Mouse (Mus musculus) kidney, adult 9 months (tissue): ENCODE data around the gene Bpifb9a.
A peak's percentile ranks its signal among the peaks of the same experiment; 100 is the strongest.
"Not testable (repeated sequence)": the region's sequence is repeated elsewhere in the genome, so short reads cannot be mapped to it uniquely, and the experiment has no call there.

ENCODE experiments used
- DNase-seq: peaks from one replicate; pipeline ENCODE4 v3.0.0; 2022

Gene Bpifb9a

GRCm38 (mm10) chr2:154257554-154257953, at the start of gene Bpifb9a:
Gene Bpifb9a (plus strand): TSS chr2:154257854.
- DNase-seq = not testable (repeated sequence)

DNA sequence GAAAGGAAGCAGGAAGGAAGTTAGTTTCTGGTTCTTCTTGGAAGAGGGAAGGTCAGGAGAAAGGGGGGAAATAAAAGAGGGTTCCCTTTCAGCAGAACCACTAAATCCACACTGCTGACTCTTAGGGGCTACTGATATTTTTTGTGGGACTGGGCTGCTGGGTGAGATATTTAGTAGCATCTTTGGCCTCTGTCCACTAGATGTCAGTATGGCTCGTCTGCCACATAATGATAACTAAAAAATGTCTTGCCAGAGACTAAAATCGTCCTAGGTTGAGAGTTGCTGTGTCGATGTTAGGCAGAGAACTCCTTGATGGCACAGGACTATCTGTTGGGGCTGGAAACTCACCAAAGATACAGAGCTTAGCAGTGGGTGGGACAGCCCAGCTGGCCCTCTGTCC, 48.5 kb upstream of the Bpifb9a start:
- peak; percentile 6 for DNase-seq

GRCm38 (mm10) chr2:154211121-154211520, 46.5 kb upstream of the Bpifb9a start:
- DNase-seq = no peak

GRCm38 (mm10) chr2:154211881-154212280, 45.8 kb upstream of the Bpifb9a start:
- no peak for DNase-seq

GRCm38 (mm10) chr2:154215191-154215590, 42.5 kb upstream of the Bpifb9a start:
- peak; percentile 65 for DNase-seq

DNA sequence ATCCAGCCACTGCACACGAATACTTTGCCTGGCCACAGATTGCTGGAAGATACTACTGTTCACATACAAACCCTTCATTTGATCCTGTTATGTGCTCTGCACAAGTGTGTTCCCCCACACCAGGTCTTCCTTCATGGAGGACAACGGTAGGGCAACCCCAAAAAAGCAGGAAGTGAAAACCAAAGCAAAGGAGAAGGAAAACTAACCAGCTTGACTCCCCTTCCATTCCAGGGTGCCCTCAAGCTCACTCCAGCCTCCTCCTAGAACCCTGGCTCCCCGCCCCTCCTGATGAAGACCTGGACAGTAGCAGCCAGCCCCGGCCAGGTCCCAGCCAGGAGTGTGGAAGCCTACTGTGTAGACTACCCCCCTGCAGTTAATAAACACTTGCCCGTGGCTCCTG, 37.7 kb upstream of the Bpifb9a start:
- DNase-seq = no peak

DNA sequence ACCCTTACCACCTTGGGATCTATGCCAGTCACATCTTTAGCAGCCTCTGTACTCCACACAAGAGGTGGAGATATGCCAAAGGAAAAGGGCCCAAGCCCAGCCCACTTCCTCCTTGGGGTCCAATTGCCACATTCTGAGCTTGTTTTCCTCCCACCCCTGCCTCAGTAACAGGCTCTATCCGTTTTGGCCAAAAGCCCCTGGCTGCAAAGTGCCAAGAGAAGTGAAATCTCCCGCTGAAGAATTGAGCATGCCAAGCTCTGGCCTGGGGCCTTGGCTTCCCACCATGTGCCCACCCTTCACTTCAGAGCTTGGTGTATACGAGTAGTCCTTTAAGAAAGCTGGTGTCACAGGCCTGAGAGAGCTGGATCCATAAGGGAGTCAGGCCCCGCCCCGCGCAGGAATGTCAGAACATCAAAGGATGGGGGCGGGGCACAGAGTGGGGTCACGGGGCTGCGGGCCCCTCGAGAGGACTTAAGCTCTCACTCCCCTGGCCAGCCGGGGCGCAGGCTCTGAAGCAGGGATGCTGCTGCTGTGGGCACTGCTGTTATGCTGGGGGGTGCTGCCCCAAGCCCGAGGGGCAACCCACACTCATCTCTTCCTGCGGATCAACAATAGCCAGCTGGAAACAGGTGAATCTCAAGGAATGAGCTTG, 34.3 kb upstream of the Bpifb9a start, which contains the start of gene Bpifb5:
Gene Bpifb5 (plus strand): TSS at position 478 of the 652 bp plus-strand sequence.
- peak; percentile 17 for DNase-seq

- no peak for DNase-seq
These were observed 33.8 kb upstream of the Bpifb9a start for GRCm38 (mm10) chr2:154223917-154224273.

GRCm38 (mm10) chr2:154226991-154227390, 30.7 kb upstream of the Bpifb9a start:
- no peak for DNase-seq

DNA sequence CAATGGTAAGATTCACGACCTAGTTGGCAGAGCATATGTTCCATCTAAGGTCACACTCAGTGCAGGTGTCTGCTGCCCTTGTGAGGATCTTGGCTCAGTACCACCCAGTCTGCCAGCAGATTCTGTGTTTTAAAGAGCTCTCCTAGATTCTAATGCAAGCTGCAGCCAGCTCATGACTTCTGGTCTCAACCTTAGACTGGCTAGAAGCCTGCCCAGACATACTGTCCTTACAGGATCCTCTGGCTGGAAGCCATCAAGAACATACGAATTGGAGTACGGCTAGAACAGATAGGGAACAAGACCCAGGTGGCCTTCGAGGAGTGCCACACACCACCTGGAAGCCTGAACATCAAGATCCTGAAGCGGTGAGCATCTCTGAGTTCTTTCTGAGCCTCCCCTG, 29.8 kb upstream of the Bpifb9a start:
- DNase-seq = no peak

- no peak for DNase-seq
These were observed 24.2 kb upstream of the Bpifb9a start for GRCm38 (mm10) chr2:154233426-154233825.

- no peak for DNase-seq
These were observed 16.9 kb upstream of the Bpifb9a start for GRCm38 (mm10) chr2:154240771-154241170.

- DNase-seq = not testable (repeated sequence)
These were observed 14.9 kb upstream of the Bpifb9a start for GRCm38 (mm10) chr2:154242726-154243125.

DNA sequence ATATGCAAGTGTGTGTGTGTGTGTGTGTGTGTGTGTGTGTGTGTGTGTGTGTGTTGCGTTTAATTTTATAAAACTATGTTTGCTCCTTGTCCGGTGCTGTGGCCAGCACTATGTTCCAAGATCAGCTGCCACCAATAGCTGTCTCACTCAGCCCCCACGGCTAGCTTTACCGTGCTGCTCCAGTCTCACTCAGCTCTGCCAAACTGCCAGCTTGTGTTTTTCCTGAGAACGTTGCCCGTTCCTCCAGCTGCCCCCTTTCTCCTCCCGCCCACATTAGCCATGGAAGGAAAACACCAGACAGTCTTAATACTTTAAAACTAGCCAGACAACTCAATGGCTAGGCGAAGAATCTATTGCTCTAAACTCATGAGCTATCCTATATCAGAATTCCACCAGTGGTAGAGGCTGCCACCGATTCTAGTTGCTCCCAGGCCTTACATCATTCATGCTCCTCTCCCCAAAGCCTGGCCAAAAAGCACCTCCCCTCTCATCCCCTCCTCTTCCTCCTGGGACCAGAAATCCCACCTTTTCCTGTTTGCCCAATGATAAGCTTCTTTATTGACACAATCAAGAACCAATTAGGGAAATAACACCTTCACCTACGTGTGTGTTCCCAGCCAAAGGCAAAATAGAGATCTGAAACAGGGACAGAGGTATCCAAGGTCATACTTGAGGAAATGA, 14.2 kb upstream of the Bpifb9a start:
- DNase-seq = no peak

GRCm38 (mm10) chr2:154245322-154245721, 12.3 kb upstream of the Bpifb9a start:
- no peak for DNase-seq

GRCm38 (mm10) chr2:154255254-154255653, 2.4 kb upstream of the Bpifb9a start:
- not testable (repeated sequence) for DNase-seq

GRCm38 (mm10) chr2:154255770-154256169, 1.9 kb upstream of the Bpifb9a start:
- no peak for DNase-seq

DNA sequence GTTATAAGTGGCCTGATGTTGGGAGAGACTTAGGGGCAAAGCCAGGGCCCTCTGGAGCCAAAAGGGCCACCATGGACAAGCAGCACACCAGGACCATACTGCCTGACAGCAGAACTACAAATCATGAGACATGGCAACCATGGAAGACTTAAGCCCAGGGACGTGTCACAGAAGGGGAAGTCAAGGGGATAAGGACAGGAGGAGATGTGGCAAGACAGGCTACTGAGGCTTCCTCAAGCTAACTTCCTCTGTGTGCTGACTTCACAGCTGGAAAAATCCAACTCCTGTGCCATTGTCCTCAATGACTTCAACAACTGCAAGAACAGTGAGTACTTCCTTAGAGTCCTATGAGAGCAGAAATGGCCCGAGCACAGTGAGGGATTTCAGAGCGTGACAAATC, 6.7 kb downstream of the Bpifb9a start:
- DNase-seq = not testable (repeated sequence)

DNA sequence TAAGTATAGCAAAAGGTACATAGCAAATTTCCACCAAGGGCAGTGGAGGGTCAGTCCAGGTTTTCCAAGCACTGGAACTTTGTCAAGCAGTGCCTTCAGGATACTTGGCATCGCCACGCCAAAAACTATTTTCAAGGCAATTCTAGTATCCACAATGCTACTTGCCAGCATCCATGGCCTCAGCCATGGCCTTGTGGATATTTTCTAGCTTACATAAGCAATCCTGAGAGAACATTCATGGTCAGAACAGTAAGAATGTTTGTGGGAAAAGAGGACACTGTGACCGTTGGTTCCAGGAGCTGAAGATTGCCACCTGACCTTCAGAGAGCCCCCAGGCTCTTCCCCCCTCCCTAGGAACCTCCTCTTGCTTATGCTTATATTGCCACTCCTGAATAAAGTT, 34.2 kb downstream of the Bpifb9a start:
- DNase-seq = not testable (repeated sequence)

GRCm38 (mm10) chr2:154292833-154293232, 35.2 kb downstream of the Bpifb9a start:
- DNase-seq = no peak

DNA sequence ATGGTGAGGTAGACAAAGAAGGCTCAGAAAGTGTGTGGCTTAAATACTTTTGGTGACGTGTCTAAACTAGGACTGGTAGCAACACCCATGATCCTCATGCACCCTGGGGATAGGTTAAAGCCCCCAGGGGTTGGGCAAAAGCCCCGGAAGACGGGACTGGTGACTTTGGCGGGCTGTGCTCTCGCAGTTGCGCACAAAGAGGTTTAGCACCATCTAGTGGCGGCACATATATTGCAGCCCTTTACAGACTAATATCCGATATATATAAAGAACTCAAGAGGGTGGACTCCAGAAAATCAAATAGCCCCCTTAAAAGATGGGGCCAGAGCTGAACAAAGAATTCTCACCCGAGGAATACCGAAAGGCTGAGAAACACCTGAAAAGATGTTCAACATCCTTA, 37.1 kb downstream of the Bpifb9a start:
- DNase-seq = peak; percentile 53

GRCm38 (mm10) chr2:154300496-154300895, 42.8 kb downstream of the Bpifb9a start:
- DNase-seq = peak; percentile 63

DNA sequence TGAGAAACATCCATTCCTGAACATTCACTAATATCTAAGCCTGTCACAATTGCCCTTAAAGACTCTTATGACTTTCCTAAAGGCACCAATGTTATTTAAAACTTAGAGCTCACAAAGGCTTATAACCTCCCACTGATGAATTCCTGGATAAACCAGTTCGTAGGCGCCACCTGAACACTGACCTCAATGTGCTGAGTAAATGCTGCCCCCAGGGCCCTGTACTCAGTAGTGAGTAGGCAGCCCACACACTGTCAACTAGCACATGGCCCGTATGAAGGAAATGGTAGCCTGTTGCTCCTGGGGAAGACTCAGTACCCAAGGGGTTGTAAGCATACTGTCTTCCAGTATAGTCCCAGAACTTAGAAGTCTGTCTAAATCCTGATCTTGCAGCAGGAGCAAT, 44.1 kb downstream of the Bpifb9a start:
- DNase-seq = no peak

DNA sequence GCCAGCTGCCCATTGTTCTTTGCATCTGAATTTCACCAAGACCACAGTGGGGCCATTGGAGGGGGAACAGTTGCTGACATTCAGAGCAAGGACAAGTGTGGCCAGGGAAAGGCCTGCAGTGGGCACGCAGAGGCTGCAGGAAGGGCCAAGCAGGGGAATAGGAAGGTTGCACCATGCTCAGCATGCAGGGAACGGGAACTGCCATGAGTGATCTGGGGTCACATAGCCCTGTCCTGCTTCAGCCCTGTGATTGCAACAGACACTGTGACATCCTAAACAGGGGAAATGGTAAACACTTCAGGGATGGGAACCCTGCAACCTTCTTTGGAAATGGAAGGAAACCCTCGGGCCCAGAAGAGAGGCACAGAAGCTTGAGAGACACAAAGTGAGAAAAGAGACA, 47.0 kb downstream of the Bpifb9a start:
- DNase-seq = not testable (repeated sequence)

DNA sequence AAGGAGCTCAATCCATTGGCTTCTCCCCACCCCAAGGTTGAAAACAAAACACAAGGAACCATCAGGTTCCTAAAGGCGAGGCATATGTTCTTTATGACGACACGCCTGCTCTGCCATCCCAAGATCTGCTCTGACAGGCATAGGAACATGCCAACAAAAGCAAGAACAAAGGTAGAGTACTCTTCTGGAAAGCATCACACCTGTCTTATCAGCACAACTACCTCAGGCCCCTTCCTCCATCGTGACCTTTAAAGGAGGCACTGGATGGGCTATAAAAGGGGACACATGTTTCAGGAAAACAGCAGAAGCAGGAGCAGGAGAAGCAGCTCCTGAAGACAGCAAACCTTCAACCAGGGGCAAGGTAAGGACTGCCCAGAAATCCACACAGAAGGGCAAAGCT, 49.3 kb downstream of the Bpifb9a start, which contains the start of gene Bpifb9b:
Gene Bpifb9b (plus strand): TSS at position 301 of the 400 bp plus-strand sequence.
- DNase-seq = not testable (repeated sequence)
